Mouse (Mus musculus): ENCODE results near the gene Krt86. TPM values are rescaled to one million over a fixed set of nuclear protein-coding genes. Genes with fewer than 3 reads are reported as not detected.

Krt86 gene
- polyA plus RNA-seq, 1 experiment from 2014 or later = not detected

- 94% methylated on average over 1 of the region's 1 CpGs for WGBS
- ATAC-seq = no peak
Measured at GRCm38 (mm10) chr15:101483646-101484045, 10.4 kb downstream of the Krt86 start.

GRCm38 (mm10) chr15:101484939-101485338, 11.7 kb downstream of the Krt86 start:
- H3K4me1 ChIP-seq (replicated peaks; ENCODE audit: control insufficient read depth, insufficient read depth, low read length) = no peaks in the 10 kb centered on the region
- no peak overlapping the region for H3K4me2 ChIP-seq (replicated peaks; ENCODE audit: low read depth)
- no peaks in the 10 kb centered on the region for H3K36me3 ChIP-seq (ENCODE audit: control insufficient read depth, insufficient read depth)
- H3K9ac ChIP-seq (ENCODE audit: low read depth, low read length) = no peak overlapping the region
- no peak overlapping the region for H3K4me3 ChIP-seq (ENCODE audit: low read depth, low read length)
- WGBS = 67% methylated on average over 1 of the region's 1 CpGs
- no peaks in the 10 kb centered on the region for H3K27me3 ChIP-seq (replicated peaks; ENCODE audit: control insufficient read depth, insufficient read depth, low read length)
- TF ChIP-seq CTCF (IDR thresholded peaks at IDR 0.05; ENCODE audit: low read depth) = no peak
- no peaks in the 10 kb centered on the region for H3K9me3 ChIP-seq (ENCODE audit: control insufficient read depth)
- ATAC-seq = no peak
- H3K27ac ChIP-seq (ENCODE audit: low read depth, low read length) = no peak overlapping the region

More at GRCm38 (mm10) chr15:101483646-101484045, 10.4 kb downstream of the Krt86 start:
- Histone ChIP-seq H3K4me3 (ENCODE audit: low read depth, low read length) (no peak overlapping the region), H3K4me2 (replicated peaks; ENCODE audit: low read depth) (no peak overlapping the region), H3K9ac (ENCODE audit: low read depth, low read length) (no peak overlapping the region), H3K27ac (ENCODE audit: low read depth, low read length) (no peak overlapping the region), H3K9me3 (ENCODE audit: control insufficient read depth) (no peaks in the 10 kb centered on the region), H3K36me3 (ENCODE audit: control insufficient read depth, insufficient read depth) (no peaks in the 10 kb centered on the region), H3K4me1 (replicated peaks; ENCODE audit: control insufficient read depth, insufficient read depth, low read length) (no peaks in the 10 kb centered on the region), H3K27me3 (replicated peaks; ENCODE audit: control insufficient read depth, insufficient read depth, low read length) (peaks cover 11% of the 10 kb centered on the region)
- TF ChIP-seq CTCF (IDR thresholded peaks at IDR 0.05; ENCODE audit: low read depth) = no peak

GRCm38 (mm10) chr15:101485911-101486635, 12.8 kb downstream of the Krt86 start:
- H3K27me3 ChIP-seq (replicated peaks; ENCODE audit: control insufficient read depth, insufficient read depth, low read length) = no peaks in the 10 kb centered on the region
- no peak for TF ChIP-seq CTCF (IDR thresholded peaks at IDR 0.05; ENCODE audit: low read depth)
- H3K36me3 ChIP-seq (ENCODE audit: control insufficient read depth, insufficient read depth) = no peaks in the 10 kb centered on the region
- no peaks in the 10 kb centered on the region for H3K9me3 ChIP-seq (ENCODE audit: control insufficient read depth)
- no peak overlapping the region for H3K4me2 ChIP-seq (replicated peaks; ENCODE audit: low read depth)
- 88% methylated on average over 11 of the region's 11 CpGs for WGBS
- H3K4me1 ChIP-seq (replicated peaks; ENCODE audit: control insufficient read depth, insufficient read depth, low read length) = no peaks in the 10 kb centered on the region
- H3K9ac ChIP-seq (ENCODE audit: low read depth, low read length) = no peak overlapping the region
- no peak overlapping the region for H3K4me3 ChIP-seq (ENCODE audit: low read depth, low read length)
- no peak for ATAC-seq
- H3K27ac ChIP-seq (ENCODE audit: low read depth, low read length) = no peak overlapping the region

- Histone ChIP-seq H3K4me1 (replicated peaks; ENCODE audit: control insufficient read depth, insufficient read depth, low read length) (no peaks in the 10 kb centered on the region), H3K4me3 (ENCODE audit: low read depth, low read length) (no peak within 1 kb of the TSS), H3K9ac (ENCODE audit: low read depth, low read length) (no peak within 1 kb of the TSS), H3K27ac (ENCODE audit: low read depth, low read length) (no peak within 1 kb of the TSS), H3K27me3 (replicated peaks; ENCODE audit: control insufficient read depth, insufficient read depth, low read length) (no peaks in the 10 kb centered on the region), H3K4me2 (replicated peaks; ENCODE audit: low read depth) (no peak within 1 kb of the TSS), H3K9me3 (ENCODE audit: control insufficient read depth) (no peaks in the 10 kb centered on the region), H3K36me3 (ENCODE audit: control insufficient read depth, insufficient read depth) (no peaks in the 10 kb centered on the region)
- WGBS = 60% methylated on average over 6 of the region's 6 CpGs
- TF ChIP-seq CTCF (IDR thresholded peaks at IDR 0.05; ENCODE audit: low read depth) = no peak
- no peak for ATAC-seq
Measured at GRCm38 (mm10) chr15:101491431-101491830, 18.2 kb downstream of the Krt86 start, which contains the start of gene Krt83. Gene Krt83, minus strand, starts transcription at chr15:101491512.

GRCm38 (mm10) chr15:101492718-101493117, 19.4 kb downstream of the Krt86 start:
- H3K4me1 ChIP-seq (replicated peaks; ENCODE audit: control insufficient read depth, insufficient read depth, low read length) = no peaks in the 10 kb centered on the region
- H3K27me3 ChIP-seq (replicated peaks; ENCODE audit: control insufficient read depth, insufficient read depth, low read length) = no peaks in the 10 kb centered on the region
- no peak overlapping the region for H3K9ac ChIP-seq (ENCODE audit: low read depth, low read length)
- H3K36me3 ChIP-seq (ENCODE audit: control insufficient read depth, insufficient read depth) = no peaks in the 10 kb centered on the region
- H3K4me2 ChIP-seq (replicated peaks; ENCODE audit: low read depth) = no peak overlapping the region
- no peaks in the 10 kb centered on the region for H3K9me3 ChIP-seq (ENCODE audit: control insufficient read depth)
- H3K4me3 ChIP-seq (ENCODE audit: low read depth, low read length) = no peak overlapping the region
- no peak for ATAC-seq
- no peak overlapping the region for H3K27ac ChIP-seq (ENCODE audit: low read depth, low read length)
- WGBS = 40% methylated on average over 8 of the region's 8 CpGs
- TF ChIP-seq CTCF (IDR thresholded peaks at IDR 0.05; ENCODE audit: low read depth) = no peak

GRCm38 (mm10) chr15:101493713-101494112, 20.4 kb downstream of the Krt86 start:
- no peaks in the 10 kb centered on the region for H3K4me1 ChIP-seq (replicated peaks; ENCODE audit: control insufficient read depth, insufficient read depth, low read length)
- no peak overlapping the region for H3K9ac ChIP-seq (ENCODE audit: low read depth, low read length)
- no peak overlapping the region for H3K4me3 ChIP-seq (ENCODE audit: low read depth, low read length)
- no peak overlapping the region for H3K4me2 ChIP-seq (replicated peaks; ENCODE audit: low read depth)
- 91% methylated on average over 6 of the region's 6 CpGs for WGBS
- no peak for TF ChIP-seq CTCF (IDR thresholded peaks at IDR 0.05; ENCODE audit: low read depth)
- H3K36me3 ChIP-seq (ENCODE audit: control insufficient read depth, insufficient read depth) = no peaks in the 10 kb centered on the region
- no peaks in the 10 kb centered on the region for H3K27me3 ChIP-seq (replicated peaks; ENCODE audit: control insufficient read depth, insufficient read depth, low read length)
- no peaks in the 10 kb centered on the region for H3K9me3 ChIP-seq (ENCODE audit: control insufficient read depth)
- ATAC-seq = no peak
- no peak overlapping the region for H3K27ac ChIP-seq (ENCODE audit: low read depth, low read length)
